Mouse (Mus musculus): Measurements from ENCODE around the gene Samd15.

- TF ChIP-seq CTCF (IDR thresholded peaks at IDR 0.05; ENCODE audit: control insufficient read depth, insufficient read depth, low read length) (no peak), POLR2A (IDR thresholded peaks at IDR 0.05; ENCODE audit: borderline replicate concordance, control insufficient read depth, low read depth, low read length) (no peak)
These were observed 25.4 kb downstream of the Samd15 start for GRCm38 (mm10) chr12:87224950-87225349.
